Mouse (Mus musculus): ENCODE results near the gene Smpd1. TPM values are rescaled to one million over a fixed set of nuclear protein-coding genes. Genes with fewer than 3 reads are reported as not detected.

Smpd1 gene
- polyA plus RNA-seq, 1 experiment from 2014 or later: 23.5 TPM

GRCm38 (mm10) chr7:105572949-105573348 is 18.8 kb downstream of the Smpd1 start:
- Histone ChIP-seq H3K27ac (no peak overlapping the region), H3K36me3 (ENCODE audit: inconsistent target) (no peaks in the 10 kb centered on the region), H3K79me2 (ENCODE audit: inconsistent target) (no peaks in the 10 kb centered on the region), H3K4me3 (ENCODE audit: inconsistent target) (no peak overlapping the region)
- WGBS (ENCODE audit: missing documents): 97% methylated on average over 8 of the region's 8 CpGs

DNA sequence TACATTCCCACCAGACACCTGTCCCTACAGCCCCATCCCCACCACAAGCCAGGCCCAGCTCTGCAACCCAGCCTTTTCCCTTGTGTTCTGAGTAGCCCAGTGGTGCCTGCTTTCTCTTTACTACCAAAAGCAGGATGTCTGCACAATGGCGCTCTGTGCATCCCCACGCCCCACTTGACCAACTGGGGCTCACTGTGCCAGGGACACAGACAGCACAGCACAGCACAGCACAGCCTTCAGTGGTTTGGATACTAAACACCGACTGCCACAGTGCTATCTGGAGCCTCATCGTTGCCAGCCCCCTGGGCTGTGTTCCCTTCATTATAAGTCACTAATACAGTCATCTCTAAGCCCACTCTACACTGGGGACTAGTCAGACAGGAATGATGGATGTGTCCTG is 20.4 kb downstream of the Smpd1 start:
- Histone ChIP-seq H3K27ac (no peak overlapping the region), H3K79me2 (ENCODE audit: inconsistent target) (no peaks in the 10 kb centered on the region), H3K36me3 (ENCODE audit: inconsistent target) (no peaks in the 10 kb centered on the region), H3K4me3 (ENCODE audit: inconsistent target) (no peak overlapping the region)
- WGBS (ENCODE audit: missing documents): 89% methylated on average over 4 of the region's 4 CpGs

DNA sequence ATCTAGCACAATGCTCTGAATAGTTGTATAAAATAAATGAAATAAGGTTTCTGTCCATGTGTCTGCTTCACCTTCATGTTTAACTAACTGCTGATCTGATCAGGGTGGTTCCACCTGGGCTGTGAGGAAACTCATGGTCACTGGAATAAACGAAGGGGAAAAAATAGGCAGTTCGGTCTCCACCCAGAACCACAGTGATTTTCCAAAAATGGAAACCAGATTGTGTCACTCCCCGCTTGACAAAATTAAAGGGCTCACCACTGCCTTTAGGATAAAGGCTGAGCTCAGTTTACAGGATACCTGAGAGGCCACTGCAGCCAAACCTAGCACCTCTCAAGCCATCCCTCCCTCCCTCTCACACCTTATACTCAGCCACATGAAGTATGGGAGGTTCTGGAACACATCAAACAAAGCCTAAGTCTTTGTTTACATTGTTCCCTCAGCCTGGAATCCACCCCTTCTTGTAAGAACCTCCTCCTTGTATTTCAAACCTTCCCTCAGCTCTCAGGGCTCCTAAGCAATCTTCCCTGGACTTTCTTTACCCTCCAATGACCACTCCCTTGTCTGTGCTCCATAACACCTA is 22.1 kb downstream of the Smpd1 start:
- Histone ChIP-seq H3K4me3 (ENCODE audit: inconsistent target) (no peak overlapping the region), H3K36me3 (ENCODE audit: inconsistent target) (no peaks in the 10 kb centered on the region), H3K27ac (no peak overlapping the region), H3K79me2 (ENCODE audit: inconsistent target) (no peaks in the 10 kb centered on the region)
- 24% methylated on average over 3 of the region's 3 CpGs for WGBS (ENCODE audit: missing documents)

DNA sequence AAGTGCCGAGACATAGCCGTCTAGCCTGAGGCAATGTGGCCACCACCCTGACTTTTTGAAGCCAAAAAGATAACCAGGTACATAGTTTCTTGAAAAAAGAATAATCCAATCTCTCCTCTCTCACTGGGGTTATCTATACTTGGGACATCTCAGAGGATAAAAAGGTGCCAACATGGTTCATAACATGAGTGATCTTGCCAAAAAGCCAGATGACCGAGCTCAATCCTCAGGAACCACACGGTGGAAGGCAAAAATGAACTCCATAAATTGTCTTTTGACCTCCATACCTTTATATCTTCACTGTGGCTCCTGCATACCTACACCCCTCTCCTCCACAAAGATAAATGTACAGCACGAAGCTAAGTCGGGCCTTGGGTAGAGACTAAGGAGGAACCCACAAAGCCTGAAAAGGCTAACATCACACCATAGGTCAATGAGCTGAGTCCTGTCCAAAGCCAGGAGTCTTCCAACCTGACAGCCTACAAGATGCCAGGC is 23.3 kb downstream of the Smpd1 start:
- Histone ChIP-seq H3K27ac (no peak overlapping the region), H3K4me3 (ENCODE audit: inconsistent target) (no peak overlapping the region), H3K36me3 (ENCODE audit: inconsistent target) (no peaks in the 10 kb centered on the region), H3K79me2 (ENCODE audit: inconsistent target) (no peaks in the 10 kb centered on the region)
- 95% methylated on average over 6 of the region's 6 CpGs for WGBS (ENCODE audit: missing documents)

DNA sequence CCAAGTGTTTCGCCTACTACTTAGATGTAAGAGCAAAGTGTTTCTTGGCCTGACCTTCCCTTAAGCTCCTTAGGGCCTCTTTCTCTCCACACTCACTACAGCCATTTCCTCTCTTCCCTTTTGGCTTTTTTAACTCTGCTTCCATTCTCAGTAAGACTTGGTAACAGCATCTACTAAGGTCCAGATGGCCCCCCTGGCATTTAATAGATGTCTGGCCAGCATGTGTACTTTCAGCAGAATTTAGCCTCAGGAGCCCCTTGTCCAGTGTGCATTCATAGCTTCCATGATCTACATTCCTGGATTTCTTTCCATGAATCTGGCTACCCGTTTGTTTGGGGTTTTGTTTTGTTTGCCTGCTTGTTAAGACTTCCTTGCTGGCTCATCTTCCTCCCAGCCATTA is 24.3 kb downstream of the Smpd1 start:
- Histone ChIP-seq H3K79me2 (ENCODE audit: inconsistent target) (no peaks in the 10 kb centered on the region), H3K27ac (no peak overlapping the region), H3K36me3 (ENCODE audit: inconsistent target) (no peaks in the 10 kb centered on the region), H3K4me3 (ENCODE audit: inconsistent target) (no peak overlapping the region)
- 85% methylated on average over 2 of the region's 2 CpGs for WGBS (ENCODE audit: missing documents)

GRCm38 (mm10) chr7:105580627-105581089 is 26.5 kb downstream of the Smpd1 start:
- 25% methylated on average over 12 of the region's 22 CpGs for WGBS (ENCODE audit: missing documents)
- H3K79me2 ChIP-seq (ENCODE audit: inconsistent target): no peaks in the 10 kb centered on the region
- H3K27ac ChIP-seq: no peak overlapping the region

DNA sequence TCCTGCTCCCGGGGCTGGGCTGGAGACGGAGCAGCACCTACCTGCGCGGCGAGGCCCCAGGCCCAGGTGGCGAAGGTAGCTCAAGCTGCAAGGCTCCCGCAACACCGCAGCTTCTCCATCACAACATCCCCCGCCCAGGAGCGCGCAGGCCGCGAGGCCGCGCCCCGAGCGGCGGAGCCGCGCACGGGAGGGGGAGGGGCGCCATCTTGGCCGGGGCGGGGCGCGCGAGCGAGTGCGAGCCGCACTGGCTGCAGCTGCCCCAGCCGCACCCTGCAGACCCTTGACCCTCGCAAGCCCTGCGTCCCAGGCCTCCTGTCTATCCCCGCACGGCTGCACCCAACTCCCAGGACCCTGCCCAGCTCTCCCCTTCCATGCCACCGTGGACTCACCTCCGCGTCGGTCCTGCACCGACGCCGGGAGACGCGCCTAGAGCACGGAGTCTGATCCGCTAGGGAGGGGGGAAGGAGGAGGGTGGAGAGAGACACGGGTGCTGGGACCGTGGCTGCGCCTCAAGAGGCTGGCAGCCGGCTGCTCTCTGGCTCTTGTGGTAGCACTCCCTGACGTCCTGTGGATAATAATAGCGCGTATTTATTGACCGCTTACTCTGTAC is 27.0 kb downstream of the Smpd1 start, which contains the start of gene Apbb1:
Gene Apbb1 (minus strand): TSS at position 560 of the 610 bp plus-strand sequence.
- no peaks in the 10 kb centered on the region for H3K36me3 ChIP-seq (ENCODE audit: inconsistent target)
- 2% methylated on average over 50 of the region's 54 CpGs for WGBS (ENCODE audit: missing documents)
- H3K79me2 ChIP-seq (ENCODE audit: inconsistent target): no peaks in the 10 kb centered on the region
- peak within 1 kb of the TSS; percentile 19; the same call in 1 of the 2 replicates for H3K4me3 ChIP-seq (ENCODE audit: inconsistent target)
- no peak within 1 kb of the TSS for H3K27ac ChIP-seq

More at GRCm38 (mm10) chr7:105580627-105581089, 26.5 kb downstream of the Smpd1 start:
- no peak overlapping the region for H3K4me3 ChIP-seq (ENCODE audit: inconsistent target)
- H3K36me3 ChIP-seq (ENCODE audit: inconsistent target): no peaks in the 10 kb centered on the region

GRCm38 (mm10) chr7:105581959-105582358 is 27.8 kb downstream of the Smpd1 start:
- no peak overlapping the region for H3K4me3 ChIP-seq (ENCODE audit: inconsistent target)
- H3K27ac ChIP-seq: no peak overlapping the region
- WGBS (ENCODE audit: missing documents): 83% methylated on average over 2 of the region's 2 CpGs
- no peaks in the 10 kb centered on the region for H3K36me3 ChIP-seq (ENCODE audit: inconsistent target)
- H3K79me2 ChIP-seq (ENCODE audit: inconsistent target): no peaks in the 10 kb centered on the region

DNA sequence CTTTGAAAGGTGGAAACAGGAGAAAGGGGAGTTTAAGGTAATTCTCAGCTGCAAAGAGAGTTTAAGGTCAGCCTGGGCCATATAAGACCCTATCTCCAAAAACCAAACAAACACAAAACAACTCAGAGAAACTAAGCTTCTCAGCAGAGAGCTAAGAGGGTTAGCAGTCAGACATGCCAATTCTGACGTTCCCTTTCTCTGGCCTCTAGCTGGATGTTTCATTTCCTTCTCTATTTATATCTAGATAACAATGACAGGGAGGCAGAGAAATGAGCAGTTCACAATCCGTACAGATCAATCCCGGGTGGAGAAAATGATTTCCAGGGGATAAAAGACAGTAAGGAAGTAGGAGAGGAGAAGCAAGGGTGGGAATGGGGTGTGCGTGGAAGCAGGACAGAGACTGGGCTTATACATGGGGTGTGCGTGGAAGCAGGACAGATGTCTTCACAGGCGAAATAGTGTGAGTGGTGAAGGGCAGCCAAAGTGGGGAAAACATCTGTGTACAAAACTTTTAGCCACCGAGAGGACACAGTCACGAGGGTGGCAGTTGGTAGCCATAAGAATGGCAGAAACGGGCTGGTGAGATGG is 34.3 kb downstream of the Smpd1 start:
- H3K4me3 ChIP-seq (ENCODE audit: inconsistent target): no peak overlapping the region
- H3K27ac ChIP-seq: no peak overlapping the region
- 48% methylated on average over 9 of the region's 9 CpGs for WGBS (ENCODE audit: missing documents)
- no peaks in the 10 kb centered on the region for H3K79me2 ChIP-seq (ENCODE audit: inconsistent target)
- no peaks in the 10 kb centered on the region for H3K36me3 ChIP-seq (ENCODE audit: inconsistent target)

GRCm38 (mm10) chr7:105590097-105590496 is 35.9 kb downstream of the Smpd1 start:
- WGBS (ENCODE audit: missing documents): 87% methylated on average over 7 of the region's 7 CpGs
- H3K79me2 ChIP-seq (ENCODE audit: inconsistent target): no peaks in the 10 kb centered on the region

GRCm38 (mm10) chr7:105602860-105603623 is 48.9 kb downstream of the Smpd1 start:
- Histone ChIP-seq H3K4me3 (ENCODE audit: inconsistent target) (no peak overlapping the region), H3K79me2 (ENCODE audit: inconsistent target) (no peaks in the 10 kb centered on the region), H3K27ac (no peak overlapping the region), H3K36me3 (ENCODE audit: inconsistent target) (no peaks in the 10 kb centered on the region)
- 48% methylated on average over 9 of the region's 9 CpGs for WGBS (ENCODE audit: missing documents)

More at GRCm38 (mm10) chr7:105590097-105590496, 35.9 kb downstream of the Smpd1 start:
- H3K27ac ChIP-seq: no peak overlapping the region
- H3K36me3 ChIP-seq (ENCODE audit: inconsistent target): no peaks in the 10 kb centered on the region
- no peak overlapping the region for H3K4me3 ChIP-seq (ENCODE audit: inconsistent target)

Other genes with a start within 250 kb of the Smpd1 start
- not detected in 3 replicates for gene Olfr689, start 243.2 kb upstream of the Smpd1 start, polyA plus RNA-seq (2018)
- not detected in 3 replicates for gene Olfr690, start 220.3 kb upstream of the Smpd1 start, polyA plus RNA-seq (2018)
- not detected in 3 replicates for gene Olfr691, start 212.1 kb upstream of the Smpd1 start, polyA plus RNA-seq (2018)
- not detected in 3 replicates for gene Olfr692, start 186.1 kb upstream of the Smpd1 start, polyA plus RNA-seq (2018)
- gene Gm5901, start 179.3 kb upstream of the Smpd1 start, polyA plus RNA-seq (2018): not detected in 3 replicates
- 6.6 to 12.5 TPM (median 9.3 TPM) in 3 replicates for gene Fam160a2, start 154.3 kb upstream of the Smpd1 start, polyA plus RNA-seq (2018)
- not detected in 3 replicates for gene Cnga4, start 149.8 kb upstream of the Smpd1 start, polyA plus RNA-seq (2018)
- gene Cckbr, start 128.6 kb upstream of the Smpd1 start, polyA plus RNA-seq (2018): not detected in 3 replicates
- gene Cavin3, start 72.1 kb upstream of the Smpd1 start, polyA plus RNA-seq (2018): not detected in 3 replicates
- 0.04 to 0.58 TPM in 2 of 3 replicates, not detected in the other for gene Apbb1, start 27.3 kb downstream of the Smpd1 start, polyA plus RNA-seq (2018)
- gene Hpx, start 45.8 kb downstream of the Smpd1 start, polyA plus RNA-seq (2018): 0.24 TPM in 1 of 3 replicates, not detected in the others
- gene Trim3, start 79.2 kb downstream of the Smpd1 start, polyA plus RNA-seq (2018): 15.2 to 30.8 TPM (median 17.8 TPM) in 3 replicates
- 36.5 to 124 TPM (median 98.7 TPM) in 3 replicates for gene Timm10b, start 85.7 kb downstream of the Smpd1 start, polyA plus RNA-seq (2018)
- 23.1 to 24.5 TPM (median 23.7 TPM) in 3 replicates for gene Arfip2, start 86.1 kb downstream of the Smpd1 start, polyA plus RNA-seq (2018)
- gene Gm45799, start 86.2 kb downstream of the Smpd1 start, polyA plus RNA-seq (2018): 1.7 to 8.3 TPM (median 4.9 TPM) in 3 replicates
- gene Dnhd1, start 96.5 kb downstream of the Smpd1 start, polyA plus RNA-seq (2018): 0.68 to 2.0 TPM (median 0.80 TPM) in 3 replicates
- 135 to 184 TPM (median 156 TPM) in 3 replicates for gene Ilk, start 182.2 kb downstream of the Smpd1 start, polyA plus RNA-seq (2018)
- gene Rrp8, start 183.0 kb downstream of the Smpd1 start, polyA plus RNA-seq (2018): 12.9 to 21.2 TPM (median 19.6 TPM) in 3 replicates
- gene Taf10, start 190.0 kb downstream of the Smpd1 start, polyA plus RNA-seq (2018): 97.6 to 148 TPM (median 122 TPM) in 3 replicates
- 285 to 456 TPM (median 392 TPM) in 3 replicates for gene Tpp1, start 197.9 kb downstream of the Smpd1 start, polyA plus RNA-seq (2018)
- 0.27 to 1.4 TPM (median 0.47 TPM) in 3 replicates for gene Dchs1, start 233.3 kb downstream of the Smpd1 start, polyA plus RNA-seq (2018)

All from macrophage (primary cell).